Mouse (Mus musculus) midbrain, embryonic 14.5 days (tissue): ENCODE results near the gene Zfp82. TPM values are rescaled to one million over a fixed set of nuclear protein-coding genes. Genes with fewer than 3 reads are reported as not detected.
"Not testable (repeated sequence)": the region's sequence is repeated elsewhere in the genome, so short reads cannot be mapped to it uniquely, and the experiment has no call there.

Experiments used
- ATAC-seq: fragments of 200-750 bp; cut with Nextera tagmentation; 2 replicates; pipeline ENCODE4 v1.8.0; 2017; ENCODE audit warnings: moderate number of reproducible peaks, moderate library complexity; ENCODE audit not compliant: low FRiP score, low TSS enrichment
- DNase-seq: peaks from one replicate; pipeline ENCODE4 v3.0.0-alpha.2; 2015
- H3K27ac ChIP-seq: fragments of 300-500 bp; sonication (generic); replicated peaks from 2 replicates; pipeline ENCODE4 v1.5.1; 2014; ENCODE audit warnings: mild to moderate bottlenecking, low read depth, low read length, moderate library complexity
- H3K27me3 ChIP-seq: fragments of 300-500 bp; sonication (generic); 2 replicates; pipeline ENCODE4 v1.6.1; 2014; ENCODE audit warnings: low read length, control low read depth, mixed read lengths; ENCODE audit not compliant: control insufficient read depth, insufficient read depth
- H3K36me3 ChIP-seq: fragments of 300-500 bp; sonication (generic); 2 replicates; pipeline ENCODE4 v1.6.1; 2014; ENCODE audit warnings: low read length, control low read depth; ENCODE audit not compliant: control insufficient read depth, insufficient read depth
- H3K4me1 ChIP-seq: fragments of 300-500 bp; sonication (generic); 2 replicates; pipeline ENCODE4 v1.6.1; 2014; ENCODE audit warnings: mild to moderate bottlenecking, antibody characterized with exemption, low read length, control low read depth; ENCODE audit not compliant: control insufficient read depth, insufficient read depth
- H3K4me2 ChIP-seq: fragments of 300-500 bp; sonication (generic); 2 replicates; pipeline ENCODE4 v1.6.1; 2014; ENCODE audit warnings: mild to moderate bottlenecking, low read length, moderate library complexity
- H3K4me3 ChIP-seq: fragments of 300-500 bp; sonication (generic); replicated peaks from 2 replicates; pipeline ENCODE4 v1.5.1; 2014; ENCODE audit warnings: low read depth, low read length
- H3K9ac ChIP-seq: fragments of 300-500 bp; sonication (generic); replicated peaks from 2 replicates; pipeline ENCODE4 v1.6.1; 2014; ENCODE audit warnings: mild to moderate bottlenecking, low read length, moderate library complexity
- H3K9me3 ChIP-seq: fragments of 300-500 bp; sonication (generic); 2 replicates; pipeline ENCODE4 v1.6.1; 2016; ENCODE audit warnings: low read length, control low read depth, mixed read lengths; ENCODE audit not compliant: control insufficient read depth
- WGBS: fragments of 180-500 bp; shearing (Covaris S2); extraction: QIAGEN DNeasy Blood & Tissue Kit; methylation state at CpG from one replicate; pipeline ENCODE4 v1.1.7; 2014; 5-methylcytosine and 5-hydroxymethylcytosine counted together
- polyA plus RNA-seq: library from polyadenylated mRNA; unstranded; fragments of >200 nt; fragmentation: Nextera tagmentation; extraction: Ambion mirVana; gene quantifications from 2 replicates; pipeline ENCODE4 v1.2.1, GENCODE M21; 2014

Zfp82 gene
- polyA plus RNA-seq, result 11.3 and 11.6 TPM in 2 replicates

GRCm38 (mm10) chr7:30072146-30073028 lies at the start of gene Zfp82:
Gene Zfp82 (minus strand): TSS chr7:30072900.
- no peaks in the 10 kb centered on the region for H3K27me3 ChIP-seq
- H3K4me3 ChIP-seq, result peak within 1 kb of the TSS; percentile 63
- WGBS, result under 1% methylated on average over 50 of the region's 50 CpGs
- H3K36me3 ChIP-seq, result peaks cover 21% of the 10 kb centered on the region
- H3K9ac ChIP-seq, result peak within 1 kb of the TSS; percentile 75
- 0 out of 2 replicates have a peak, but pooled peaks cover 6% of the 10 kb centered on the region for H3K4me1 ChIP-seq
- H3K27ac ChIP-seq, result peak within 1 kb of the TSS; percentile 81
- peak within 1 kb of the TSS; percentile 95 for H3K4me2 ChIP-seq
- DNase-seq, result peak; percentile 95
- peak; percentile 88 for ATAC-seq
- no peaks in the 10 kb centered on the region for H3K9me3 ChIP-seq

GRCm38 (mm10) chr7:30122188-30122530 lies 49.5 kb upstream of the Zfp82 start:
- H3K9ac ChIP-seq, result peak overlapping the region; percentile 78
- H3K4me1 ChIP-seq, result 0 out of 2 replicates have a peak, but pooled peaks cover 8% of the 10 kb centered on the region
- H3K4me2 ChIP-seq, result peak overlapping the region; percentile 76
- no peaks in the 10 kb centered on the region for H3K27me3 ChIP-seq
- peaks cover 14% of the 10 kb centered on the region for H3K36me3 ChIP-seq
- WGBS, result 6% methylated on average over 15 of the region's 15 CpGs
- peak overlapping the region; percentile 88 for H3K27ac ChIP-seq
- H3K4me3 ChIP-seq, result peak overlapping the region; percentile 71
- H3K9me3 ChIP-seq, result no peaks in the 10 kb centered on the region
- ATAC-seq, result no peak
- DNase-seq, result peak; percentile 54

- Histone ChIP-seq H3K36me3 (peaks cover 8% of the 10 kb centered on the region), H3K4me1 (0 out of 2 replicates have a peak, but pooled peaks cover 8% of the 10 kb centered on the region), H3K9ac (peak within 1 kb of the TSS; percentile 78), H3K9me3 (no peaks in the 10 kb centered on the region), H3K27ac (peak within 1 kb of the TSS; percentile 88), H3K4me3 (peak within 1 kb of the TSS; percentile 71), H3K4me2 (peak within 1 kb of the TSS; percentile 76), H3K27me3 (no peaks in the 10 kb centered on the region)
- peak; percentile 96 for DNase-seq
- under 1% methylated on average over 61 of the region's 61 CpGs for WGBS
- peak; percentile 96 for ATAC-seq
Observed at GRCm38 (mm10) chr7:30121308-30122187, 48.8 kb upstream of the Zfp82 start, which contains the start of gene Zfp382. Gene Zfp382 (plus strand): TSS chr7:30121942.

- H3K4me3 ChIP-seq, H3K27ac ChIP-seq, H3K4me2 ChIP-seq, H3K9ac ChIP-seq, H3K27me3 ChIP-seq, DNase-seq, H3K4me1 ChIP-seq, H3K9me3 ChIP-seq, H3K36me3 ChIP-seq, ATAC-seq: not testable (repeated sequence)
- 97% methylated on average over 12 of the region's 12 CpGs for WGBS
Observed at GRCm38 (mm10) chr7:30117935-30118334, 45.2 kb upstream of the Zfp82 start.

- H3K27me3 ChIP-seq, result no peaks in the 10 kb centered on the region
- H3K4me3 ChIP-seq, result no peak overlapping the region
- WGBS, result 91% methylated on average over 5 of the region's 5 CpGs
- H3K4me1 ChIP-seq, result 0 out of 2 replicates have a peak, but pooled peaks cover 1% of the 10 kb centered on the region
- no peaks in the 10 kb centered on the region for H3K36me3 ChIP-seq
- no peak overlapping the region for H3K4me2 ChIP-seq
- H3K9me3 ChIP-seq, result no peaks in the 10 kb centered on the region
- H3K27ac ChIP-seq, result no peak overlapping the region
- ATAC-seq, result no peak
- no peak overlapping the region for H3K9ac ChIP-seq
- DNase-seq, result no peak
Observed at GRCm38 (mm10) chr7:30116076-30116475, 43.4 kb upstream of the Zfp82 start.

GRCm38 (mm10) chr7:30099297-30099696 lies 26.6 kb upstream of the Zfp82 start:
- WGBS, result 98% methylated on average over 13 of the region's 13 CpGs
- H3K4me1 ChIP-seq, result peaks cover 6% of the 10 kb centered on the region
- H3K27ac ChIP-seq, result no peak overlapping the region
- no peak overlapping the region for H3K4me3 ChIP-seq
- DNase-seq, result no peak
- no peak overlapping the region for H3K9ac ChIP-seq
- H3K4me2 ChIP-seq, result no peak overlapping the region
- no peak for ATAC-seq
- H3K36me3 ChIP-seq, result peaks cover 42% of the 10 kb centered on the region
- H3K27me3 ChIP-seq, result no peaks in the 10 kb centered on the region
- peaks cover 10% of the 10 kb centered on the region for H3K9me3 ChIP-seq

GRCm38 (mm10) chr7:30095551-30096125 lies 22.9 kb upstream of the Zfp82 start:
- peaks cover 11% of the 10 kb centered on the region for H3K4me1 ChIP-seq
- no peaks in the 10 kb centered on the region for H3K9me3 ChIP-seq
- WGBS, result 5% methylated on average over 5 of the region's 5 CpGs
- peak overlapping the region; percentile 71 for H3K4me2 ChIP-seq
- H3K27ac ChIP-seq, result peak overlapping the region; percentile 99; the same call in 1 of the 2 replicates
- H3K36me3 ChIP-seq, result peaks cover 9% of the 10 kb centered on the region
- DNase-seq, result peak; percentile 47
- H3K27me3 ChIP-seq, result no peaks in the 10 kb centered on the region
- H3K9ac ChIP-seq, result peak overlapping the region; percentile 88
- peak overlapping the region; percentile 67 for H3K4me3 ChIP-seq
- no peak for ATAC-seq
